Mouse (Mus musculus) embryonic fibroblast, embryonic 13.5 days (primary cell): ENCODE measurements around the gene Tmem212.
A peak's percentile ranks its signal among the peaks of the same experiment; 100 is the strongest.

Experiments used
- CTCF ChIP-seq: IDR thresholded peaks from 2 replicates; pipeline ENCODE4 v1.5.1; 2011; ENCODE audit warnings: mild to moderate bottlenecking, control low read depth, low read length, moderate library complexity, borderline replicate concordance; ENCODE audit not compliant: insufficient read depth
- POLR2A ChIP-seq: IDR thresholded peaks from 2 replicates; pipeline ENCODE4 v1.6.1; 2011; ENCODE audit warnings: low read depth, mild to moderate bottlenecking, control low read depth, low read length, moderate library complexity

GRCm38 (mm10) chr3:27859161-27859561, 37.0 kb downstream of the Tmem212 start:
- TF ChIP-seq CTCF (no peak), POLR2A (peak; percentile 44; the same call in 1 of the 2 replicates)
